Mouse (Mus musculus): ENCODE data around the gene Gm45062. TPM values are rescaled to one million over a fixed set of nuclear protein-coding genes. Genes with fewer than 3 reads are reported as not detected.

The Gm45062 gene
- polyA plus RNA-seq, 1 experiment from 2014 or later: 14.6 TPM

- WGBS: 79% methylated on average over 8 of the region's 8 CpGs
- H3K4me2 ChIP-seq (replicated peaks): no peak overlapping the region
- H3K27ac ChIP-seq: no peak overlapping the region
- H3K4me3 ChIP-seq: no peak overlapping the region
- no peaks in the 10 kb centered on the region for H3K9me3 ChIP-seq (replicated peaks)
- no peak for ATAC-seq (ENCODE audit: low FRiP score)
- no peaks in the 10 kb centered on the region for H3K27me3 ChIP-seq
- no peak overlapping the region for H3K9ac ChIP-seq
- H3K36me3 ChIP-seq: no peaks in the 10 kb centered on the region
- H3K4me1 ChIP-seq: no peaks in the 10 kb centered on the region
These were observed 372.1 kb downstream of the Gm45062 start for GRCm38 (mm10) chr6:8631362-8631761.

- 78% methylated on average over 5 of the region's 5 CpGs for WGBS
These were observed 372.9 kb downstream of the Gm45062 start for GRCm38 (mm10) chr6:8631986-8632632.

GRCm38 (mm10) chr6:8632701-8633100 lies 373.5 kb downstream of the Gm45062 start:
- no peak overlapping the region for H3K4me2 ChIP-seq (replicated peaks)
- no peak overlapping the region for H3K27ac ChIP-seq
- no peak for ATAC-seq (ENCODE audit: low FRiP score)
- 95% methylated on average over 4 of the region's 4 CpGs for WGBS
- no peaks in the 10 kb centered on the region for H3K36me3 ChIP-seq
- no peaks in the 10 kb centered on the region for H3K27me3 ChIP-seq
- H3K9ac ChIP-seq: no peak overlapping the region
- no peak overlapping the region for H3K4me3 ChIP-seq
- no peaks in the 10 kb centered on the region for H3K9me3 ChIP-seq (replicated peaks)
- H3K4me1 ChIP-seq: no peaks in the 10 kb centered on the region

More at GRCm38 (mm10) chr6:8631986-8632632, 372.9 kb downstream of the Gm45062 start:
- no peak for ATAC-seq (ENCODE audit: low FRiP score)
- no peak overlapping the region for H3K27ac ChIP-seq
- no peak overlapping the region for H3K4me2 ChIP-seq (replicated peaks)
- no peaks in the 10 kb centered on the region for H3K27me3 ChIP-seq
- no peaks in the 10 kb centered on the region for H3K9me3 ChIP-seq (replicated peaks)
- no peaks in the 10 kb centered on the region for H3K4me1 ChIP-seq
- no peaks in the 10 kb centered on the region for H3K36me3 ChIP-seq
- no peak overlapping the region for H3K9ac ChIP-seq
- H3K4me3 ChIP-seq: no peak overlapping the region

GRCm38 (mm10) chr6:8638122-8638521 lies 378.9 kb downstream of the Gm45062 start:
- H3K4me3 ChIP-seq: no peak overlapping the region
- 85% methylated on average over 4 of the region's 4 CpGs for WGBS
- H3K27ac ChIP-seq: no peak overlapping the region
- ATAC-seq (ENCODE audit: low FRiP score): no peak
- no peaks in the 10 kb centered on the region for H3K36me3 ChIP-seq
- no peaks in the 10 kb centered on the region for H3K4me1 ChIP-seq
- H3K9me3 ChIP-seq (replicated peaks): no peaks in the 10 kb centered on the region
- H3K4me2 ChIP-seq (replicated peaks): no peak overlapping the region
- no peak overlapping the region for H3K9ac ChIP-seq
- no peaks in the 10 kb centered on the region for H3K27me3 ChIP-seq

GRCm38 (mm10) chr6:8638899-8639298 lies 379.6 kb downstream of the Gm45062 start:
- no peak for ATAC-seq (ENCODE audit: low FRiP score)
- Histone ChIP-seq H3K4me1 (no peaks in the 10 kb centered on the region), H3K4me2 (replicated peaks) (no peak overlapping the region), H3K9me3 (replicated peaks) (no peaks in the 10 kb centered on the region), H3K36me3 (no peaks in the 10 kb centered on the region), H3K27ac (no peak overlapping the region), H3K27me3 (no peaks in the 10 kb centered on the region), H3K9ac (no peak overlapping the region), H3K4me3 (no peak overlapping the region)
- 88% methylated on average over 4 of the region's 4 CpGs for WGBS

GRCm38 (mm10) chr6:8639526-8639925 lies 380.3 kb downstream of the Gm45062 start:
- no peak for ATAC-seq (ENCODE audit: low FRiP score)
- Histone ChIP-seq H3K4me1 (no peaks in the 10 kb centered on the region), H3K9ac (no peak overlapping the region), H3K27ac (no peak overlapping the region), H3K4me3 (no peak overlapping the region), H3K36me3 (no peaks in the 10 kb centered on the region), H3K27me3 (no peaks in the 10 kb centered on the region), H3K9me3 (replicated peaks) (no peaks in the 10 kb centered on the region), H3K4me2 (replicated peaks) (no peak overlapping the region)
- WGBS: 83% methylated on average over 2 of the region's 2 CpGs

- no peak overlapping the region for H3K4me3 ChIP-seq
- WGBS: 91% methylated on average over 5 of the region's 5 CpGs
- ATAC-seq (ENCODE audit: low FRiP score): no peak
These were observed 381.6 kb downstream of the Gm45062 start for GRCm38 (mm10) chr6:8640863-8641262.

GRCm38 (mm10) chr6:8644703-8645102 lies 385.5 kb downstream of the Gm45062 start:
- H3K9me3 ChIP-seq (replicated peaks): no peaks in the 10 kb centered on the region

More at GRCm38 (mm10) chr6:8640863-8641262, 381.6 kb downstream of the Gm45062 start:
- Histone ChIP-seq H3K9me3 (replicated peaks) (no peaks in the 10 kb centered on the region), H3K27ac (no peak overlapping the region), H3K27me3 (no peaks in the 10 kb centered on the region), H3K4me2 (replicated peaks) (no peak overlapping the region), H3K4me1 (no peaks in the 10 kb centered on the region), H3K9ac (no peak overlapping the region), H3K36me3 (no peaks in the 10 kb centered on the region)

GRCm38 (mm10) chr6:8645708-8646107 lies 386.5 kb downstream of the Gm45062 start:
- H3K27ac ChIP-seq: no peak overlapping the region
- 44% methylated on average over 2 of the region's 2 CpGs for WGBS
- H3K4me2 ChIP-seq (replicated peaks): no peak overlapping the region
- no peak overlapping the region for H3K4me3 ChIP-seq
- H3K36me3 ChIP-seq: no peaks in the 10 kb centered on the region
- no peaks in the 10 kb centered on the region for H3K27me3 ChIP-seq
- H3K4me1 ChIP-seq: no peaks in the 10 kb centered on the region; the same call in 1 of the 2 replicates
- H3K9ac ChIP-seq: no peak overlapping the region
- ATAC-seq (ENCODE audit: low FRiP score): 0 out of 2 replicates have a peak, but pooled peaks have one; percentile 44
- H3K9me3 ChIP-seq (replicated peaks): no peaks in the 10 kb centered on the region

More at GRCm38 (mm10) chr6:8644703-8645102, 385.5 kb downstream of the Gm45062 start:
- no peaks in the 10 kb centered on the region for H3K27me3 ChIP-seq
- H3K27ac ChIP-seq: no peak overlapping the region
- no peak overlapping the region for H3K4me3 ChIP-seq
- H3K4me2 ChIP-seq (replicated peaks): no peak overlapping the region
- H3K9ac ChIP-seq: no peak overlapping the region
- no peak for ATAC-seq (ENCODE audit: low FRiP score)
- no peaks in the 10 kb centered on the region for H3K36me3 ChIP-seq
- H3K4me1 ChIP-seq: no peaks in the 10 kb centered on the region; the same call in 1 of the 2 replicates
- 88% methylated on average over 10 of the region's 10 CpGs for WGBS

Other genes starting within 250 kb of the Gm45062 start
- 0.22 and 0.30 TPM in 2 replicates for gene Col28a1, start 66.8 kb upstream of the Gm45062 start, polyA plus RNA-seq (2016; fragmentation: Nextera tagmentation; extraction: Ambion mirVana)
- gene Mios, start 50.2 kb upstream of the Gm45062 start, polyA plus RNA-seq (2016; fragmentation: Nextera tagmentation; extraction: Ambion mirVana): 26.5 and 30.2 TPM in 2 replicates
- 127 and 132 TPM in 2 replicates for gene Rpa3, start 277 bp upstream of the Gm45062 start, polyA plus RNA-seq (2016; fragmentation: Nextera tagmentation; extraction: Ambion mirVana)
- 31.2 and 33.7 TPM in 2 replicates for gene Umad1, start 162 bp upstream of the Gm45062 start, polyA plus RNA-seq (2016; fragmentation: Nextera tagmentation; extraction: Ambion mirVana)

All from hindbrain, embryonic 12.5 days (tissue).